Mouse (Mus musculus) brain, embryonic 18.5 days (tissue): ENCODE measurements around the gene Amotl1.
"Not testable (repeated sequence)": the region's sequence is repeated elsewhere in the genome, so short reads cannot be mapped to it uniquely, and the experiment has no call there.

Source experiments
- DNase-seq: peaks from one replicate; pipeline ENCODE4 v3.0.0-alpha.2; 2012; ENCODE audit warnings: low read depth, low spot score

Amotl1 gene

GRCm38 (mm10) chr9:14604363-14604762 lies 40.5 kb downstream of the Amotl1 start:
- no peak for DNase-seq

- no peak for DNase-seq
Measured at GRCm38 (mm10) chr9:14603475-14603874, 41.4 kb downstream of the Amotl1 start.

- DNase-seq: no peak
Measured at GRCm38 (mm10) chr9:14599799-14600198, 45.1 kb downstream of the Amotl1 start.

GRCm38 (mm10) chr9:14598157-14598556 lies 46.7 kb downstream of the Amotl1 start:
- DNase-seq: no peak

GRCm38 (mm10) chr9:14597429-14597828 lies 47.4 kb downstream of the Amotl1 start:
- DNase-seq: no peak

GRCm38 (mm10) chr9:14596858-14597257 lies 48.0 kb downstream of the Amotl1 start:
- DNase-seq: no peak

GRCm38 (mm10) chr9:14596427-14596826 lies 48.4 kb downstream of the Amotl1 start:
- DNase-seq: no peak

- no peak for DNase-seq
Measured at GRCm38 (mm10) chr9:14595893-14596292, 49.0 kb downstream of the Amotl1 start.

GRCm38 (mm10) chr9:14593880-14594279 lies 51.0 kb downstream of the Amotl1 start:
- DNase-seq: no peak

- DNase-seq: no peak
Measured at GRCm38 (mm10) chr9:14590666-14591065, 54.2 kb downstream of the Amotl1 start.

- DNase-seq: no peak
Measured at GRCm38 (mm10) chr9:14588690-14589089, 56.2 kb downstream of the Amotl1 start.

- no peak for DNase-seq
Measured at GRCm38 (mm10) chr9:14585702-14586101, 59.2 kb downstream of the Amotl1 start.

- DNase-seq: no peak
Measured at GRCm38 (mm10) chr9:14578960-14579359, 65.9 kb downstream of the Amotl1 start.

- not testable (repeated sequence) for DNase-seq
Measured at GRCm38 (mm10) chr9:14576359-14576758, 68.5 kb downstream of the Amotl1 start.

GRCm38 (mm10) chr9:14574760-14575399 lies 70.0 kb downstream of the Amotl1 start:
- DNase-seq: peak; percentile 6

- no peak for DNase-seq
Measured at GRCm38 (mm10) chr9:14569175-14569975, 75.5 kb downstream of the Amotl1 start.

- DNase-seq: no peak
Measured at GRCm38 (mm10) chr9:14568487-14568886, 76.4 kb downstream of the Amotl1 start.

- no peak for DNase-seq
Measured at GRCm38 (mm10) chr9:14564486-14564885, 80.4 kb downstream of the Amotl1 start.

GRCm38 (mm10) chr9:14563351-14563750 lies 81.5 kb downstream of the Amotl1 start:
- DNase-seq: no peak

- no peak for DNase-seq
Measured at GRCm38 (mm10) chr9:14560545-14560944, 84.3 kb downstream of the Amotl1 start.

GRCm38 (mm10) chr9:14559996-14560395 lies 84.9 kb downstream of the Amotl1 start:
- DNase-seq: no peak

GRCm38 (mm10) chr9:14559430-14559829 lies 85.4 kb downstream of the Amotl1 start:
- no peak for DNase-seq

GRCm38 (mm10) chr9:14558332-14558731 lies 86.5 kb downstream of the Amotl1 start:
- no peak for DNase-seq
